Mouse (Mus musculus): ENCODE measurements around the gene Rac2. TPM values are rescaled to one million over a fixed set of nuclear protein-coding genes. Genes with fewer than 3 reads are reported as not detected.

Gene Rac2
- total and polyA plus RNA-seq, 2 experiments: 2.8 to 35.9 TPM

- TF ChIP-seq CTCF (IDR thresholded peaks at IDR 0.05; ENCODE audit: low read depth, low read length) (no peak), POLR2A (IDR thresholded peaks at IDR 0.05; ENCODE audit: extremely low read depth, insufficient read depth, low read length) (no peak)
- Histone ChIP-seq H3K9ac (ENCODE audit: low read depth, low read length) (no peak overlapping the region), H3K4me3 (ENCODE audit: insufficient read depth, low read depth, low read length) (no peak overlapping the region), H3K79me2 (ENCODE audit: control insufficient read depth, insufficient read depth, low read length) (no peaks in the 10 kb centered on the region), H3K36me3 (ENCODE audit: control insufficient read depth, insufficient read depth, low read length) (no peaks in the 10 kb centered on the region), H3K27ac (replicated peaks; ENCODE audit: insufficient read depth, low read depth, low read length) (no peak overlapping the region), H3K4me1 (ENCODE audit: control insufficient read depth, insufficient read depth, low read length) (peaks cover 6% of the 10 kb centered on the region), H3K27me3 (ENCODE audit: control insufficient read depth, insufficient read depth, low read length) (no peaks in the 10 kb centered on the region)
- no peak for DNase-seq (ENCODE audit: extremely low read depth, low read depth, low spot score)
- 57% methylated on average over 7 of the region's 7 CpGs for WGBS
Observed at GRCm38 (mm10) chr15:78511951-78512350, 60.6 kb downstream of the Rac2 start.

- 96% methylated on average over 6 of the region's 6 CpGs for WGBS
- no peak overlapping the region for H3K27ac ChIP-seq (replicated peaks; ENCODE audit: insufficient read depth, low read depth, low read length)
- no peak for TF ChIP-seq POLR2A (IDR thresholded peaks at IDR 0.05; ENCODE audit: extremely low read depth, insufficient read depth, low read length)
- TF ChIP-seq CTCF (IDR thresholded peaks at IDR 0.05; ENCODE audit: low read depth, low read length): no peak
Observed at GRCm38 (mm10) chr15:78510736-78511135, 61.8 kb downstream of the Rac2 start.

GRCm38 (mm10) chr15:78510121-78510576, 62.4 kb downstream of the Rac2 start:
- DNase-seq (ENCODE audit: extremely low read depth, low read depth, low spot score): no peak
- Histone ChIP-seq H3K9ac (ENCODE audit: low read depth, low read length) (no peak overlapping the region), H3K4me1 (ENCODE audit: control insufficient read depth, insufficient read depth, low read length) (peaks cover 6% of the 10 kb centered on the region), H3K79me2 (ENCODE audit: control insufficient read depth, insufficient read depth, low read length) (no peaks in the 10 kb centered on the region), H3K27ac (replicated peaks; ENCODE audit: insufficient read depth, low read depth, low read length) (no peak overlapping the region), H3K36me3 (ENCODE audit: control insufficient read depth, insufficient read depth, low read length) (no peaks in the 10 kb centered on the region), H3K27me3 (ENCODE audit: control insufficient read depth, insufficient read depth, low read length) (no peaks in the 10 kb centered on the region), H3K4me3 (ENCODE audit: insufficient read depth, low read depth, low read length) (no peak overlapping the region)
- TF ChIP-seq CTCF (IDR thresholded peaks at IDR 0.05; ENCODE audit: low read depth, low read length) (no peak), POLR2A (IDR thresholded peaks at IDR 0.05; ENCODE audit: extremely low read depth, insufficient read depth, low read length) (no peak)
- 87% methylated on average over 8 of the region's 8 CpGs for WGBS

More at GRCm38 (mm10) chr15:78510736-78511135, 61.8 kb downstream of the Rac2 start:
- H3K4me1 ChIP-seq (ENCODE audit: control insufficient read depth, insufficient read depth, low read length): peaks cover 6% of the 10 kb centered on the region
- no peaks in the 10 kb centered on the region for H3K27me3 ChIP-seq (ENCODE audit: control insufficient read depth, insufficient read depth, low read length)
- H3K4me3 ChIP-seq (ENCODE audit: insufficient read depth, low read depth, low read length): no peak overlapping the region
- no peak for DNase-seq (ENCODE audit: extremely low read depth, low read depth, low spot score)
- H3K9ac ChIP-seq (ENCODE audit: low read depth, low read length): no peak overlapping the region
- H3K36me3 ChIP-seq (ENCODE audit: control insufficient read depth, insufficient read depth, low read length): no peaks in the 10 kb centered on the region
- H3K79me2 ChIP-seq (ENCODE audit: control insufficient read depth, insufficient read depth, low read length): no peaks in the 10 kb centered on the region

GRCm38 (mm10) chr15:78509297-78509899, 63.2 kb downstream of the Rac2 start:
- no peaks in the 10 kb centered on the region for H3K36me3 ChIP-seq (ENCODE audit: control insufficient read depth, insufficient read depth, low read length)
- TF ChIP-seq CTCF (IDR thresholded peaks at IDR 0.05; ENCODE audit: low read depth, low read length) (no peak), POLR2A (IDR thresholded peaks at IDR 0.05; ENCODE audit: extremely low read depth, insufficient read depth, low read length) (no peak)
- WGBS: 78% methylated on average over 12 of the region's 12 CpGs
- H3K4me1 ChIP-seq (ENCODE audit: control insufficient read depth, insufficient read depth, low read length): peaks cover 6% of the 10 kb centered on the region
- DNase-seq (ENCODE audit: extremely low read depth, low read depth, low spot score): no peak
- no peak overlapping the region for H3K9ac ChIP-seq (ENCODE audit: low read depth, low read length)
- H3K27ac ChIP-seq (replicated peaks; ENCODE audit: insufficient read depth, low read depth, low read length): no peak overlapping the region
- no peaks in the 10 kb centered on the region for H3K79me2 ChIP-seq (ENCODE audit: control insufficient read depth, insufficient read depth, low read length)
- H3K4me3 ChIP-seq (ENCODE audit: insufficient read depth, low read depth, low read length): no peak overlapping the region
- no peaks in the 10 kb centered on the region for H3K27me3 ChIP-seq (ENCODE audit: control insufficient read depth, insufficient read depth, low read length)

Other genes starting within 250 kb of the Rac2 start
- gene Csf2rb, start 247.0 kb downstream of the Rac2 start, total RNA-seq (2014; rRNA removed): 1.8 and 3.2 TPM in 2 replicates
- gene Csf2rb, start 247.0 kb downstream of the Rac2 start, polyA plus RNA-seq (2012; rRNA removed): 2.1 and 3.6 TPM in 2 replicates
- gene Tex33, start 176.9 kb downstream of the Rac2 start, total RNA-seq (2014; rRNA removed): not detected in 2 replicates
- not detected in 2 replicates for gene Tex33, start 176.9 kb downstream of the Rac2 start, polyA plus RNA-seq (2012; rRNA removed)
- gene Tst, start 166.9 kb downstream of the Rac2 start, total RNA-seq (2014; rRNA removed): 303 and 343 TPM in 2 replicates
- 621 and 686 TPM in 2 replicates for gene Tst, start 166.9 kb downstream of the Rac2 start, polyA plus RNA-seq (2012; rRNA removed)
- 86.0 and 106 TPM in 2 replicates for gene Mpst, start 166.4 kb downstream of the Rac2 start, total RNA-seq (2014; rRNA removed)
- 377 and 408 TPM in 2 replicates for gene Mpst, start 166.4 kb downstream of the Rac2 start, polyA plus RNA-seq (2012; rRNA removed)
- gene Kctd17, start 144.2 kb downstream of the Rac2 start, total RNA-seq (2014; rRNA removed): 1.2 and 2.6 TPM in 2 replicates
- gene Kctd17, start 144.2 kb downstream of the Rac2 start, polyA plus RNA-seq (2012; rRNA removed): 8.6 and 10.4 TPM in 2 replicates
- gene Tmprss6, start 104.1 kb downstream of the Rac2 start, total RNA-seq (2014; rRNA removed): 188 and 242 TPM in 2 replicates
- gene Tmprss6, start 104.1 kb downstream of the Rac2 start, polyA plus RNA-seq (2012; rRNA removed): 514 and 542 TPM in 2 replicates
- 0.83 and 1.1 TPM in 2 replicates for gene Il2rb, start 77.5 kb downstream of the Rac2 start, total RNA-seq (2014; rRNA removed)
- 2.4 and 4.0 TPM in 2 replicates for gene Il2rb, start 77.5 kb downstream of the Rac2 start, polyA plus RNA-seq (2012; rRNA removed)
- 0.28 and 0.54 TPM in 2 replicates for gene C1qtnf6, start 41.4 kb downstream of the Rac2 start, total RNA-seq (2014; rRNA removed)
- gene C1qtnf6, start 41.4 kb downstream of the Rac2 start, polyA plus RNA-seq (2012; rRNA removed): 2.2 and 2.5 TPM in 2 replicates
- under 0.01 TPM in 1 of 2 replicates, not detected in the other for gene Sstr3, start 28.1 kb downstream of the Rac2 start, total RNA-seq (2014; rRNA removed)
- gene Sstr3, start 28.1 kb downstream of the Rac2 start, polyA plus RNA-seq (2012; rRNA removed): not detected in 2 replicates
- 4.7 and 7.2 TPM in 2 replicates for gene Cyth4, start 24.3 kb upstream of the Rac2 start, total RNA-seq (2014; rRNA removed)
- 3.3 and 5.7 TPM in 2 replicates for gene Cyth4, start 24.3 kb upstream of the Rac2 start, polyA plus RNA-seq (2012; rRNA removed)
- not detected in 2 replicates for gene Elfn2, start 146.0 kb upstream of the Rac2 start, total RNA-seq (2014; rRNA removed)
- not detected in 2 replicates for gene Elfn2, start 146.0 kb upstream of the Rac2 start, polyA plus RNA-seq (2012; rRNA removed)
- 0.74 and 1.1 TPM in 2 replicates for gene Mfng, start 200.7 kb upstream of the Rac2 start, total RNA-seq (2014; rRNA removed)
- gene Mfng, start 200.7 kb upstream of the Rac2 start, polyA plus RNA-seq (2012; rRNA removed): 1.2 and 2.3 TPM in 2 replicates
- 2.7 and 4.3 TPM in 2 replicates for gene Card10, start 230.3 kb upstream of the Rac2 start, total RNA-seq (2014; rRNA removed)
- 15.0 and 18.7 TPM in 2 replicates for gene Card10, start 230.3 kb upstream of the Rac2 start, polyA plus RNA-seq (2012; rRNA removed)